Comparison of ENCODE assay signal across 8 mouse cellular contexts in the genomic region with DNA sequence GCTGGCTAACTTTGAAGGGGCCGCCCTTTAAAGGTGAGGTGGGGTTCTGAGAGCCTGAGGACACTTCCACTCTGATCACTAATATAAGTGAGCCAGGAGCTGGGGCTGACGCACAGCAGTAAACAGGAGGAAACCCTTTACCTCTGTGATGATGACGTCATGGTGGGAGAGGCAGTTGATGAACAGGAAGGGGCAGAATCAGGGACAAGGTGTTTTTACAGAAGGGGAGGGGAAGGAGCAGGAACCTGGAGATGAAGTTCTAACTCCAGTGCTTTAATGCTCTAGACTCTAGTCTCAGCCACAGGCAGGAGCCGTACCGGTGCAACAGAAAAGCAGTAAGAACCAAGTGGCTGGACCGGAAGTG. TPM values are rescaled to one million over a fixed set of nuclear protein-coding genes. Genes with fewer than 3 reads are reported as not detected.
DNase-seq lines count a peak whose midpoint lies in the region; ATAC-seq and TF ChIP-seq lines count a peak whose summit lies in the region.

No protein-coding gene starts in this region.

- peak; percentile 2; the same call in 1 of the 2 replicates for TF ChIP-seq POLR2A in lung, adult 2 months (IDR thresholded peaks at IDR 0.05; ENCODE audit: borderline replicate concordance, extremely low read depth, low read depth, low read length)
- no peak for TF ChIP-seq POLR2A in olfactory bulb, adult 2 months (IDR thresholded peaks at IDR 0.05; ENCODE audit: insufficient read depth, low read depth, low read length)

- peak overlapping the region; percentile 92 for H3K27ac ChIP-seq in hindbrain, embryonic 13.5 days
- 0 out of 2 replicates have a peak overlapping the region, but pooled peaks have one; percentile 57 for H3K27ac ChIP-seq in olfactory bulb, adult 2 months (ENCODE audit: insufficient read depth, low read depth, low read length)

- no peaks in the 10 kb centered on the region for H3K9me3 ChIP-seq in hindbrain, embryonic 13.5 days

- ATAC-seq in hindbrain, embryonic 13.5 days (ENCODE audit: low FRiP score) = peak; percentile 37

- no peak for TF ChIP-seq CTCF in lung, adult 2 months (IDR thresholded peaks at IDR 0.05; ENCODE audit: insufficient read depth, low read length)
- TF ChIP-seq CTCF in olfactory bulb, adult 2 months (IDR thresholded peaks at IDR 0.05; ENCODE audit: insufficient read depth, low read depth, low read length) = no peak

- peak overlapping the region; percentile 81 for H3K4me3 ChIP-seq in hindbrain, embryonic 13.5 days
- H3K4me3 ChIP-seq in lung, adult 2 months (replicated peaks; ENCODE audit: extremely low read depth, low read depth, low read length) = peak overlapping the region; percentile 94
- H3K4me3 ChIP-seq in olfactory bulb, adult 2 months (ENCODE audit: insufficient read depth, low read depth, low read length) = peak overlapping the region; percentile 73

- peak overlapping the region; percentile 86 for H3K9ac ChIP-seq in hindbrain, embryonic 13.5 days

- no peaks in the 10 kb centered on the region for H3K27me3 ChIP-seq in hindbrain, embryonic 13.5 days

- peaks cover 71% of the 10 kb centered on the region for H3K36me3 ChIP-seq in hindbrain, embryonic 13.5 days

- H3K4me1 ChIP-seq in hindbrain, embryonic 13.5 days (replicated peaks) = peaks cover 24% of the 10 kb centered on the region
- peaks cover 9% of the 10 kb centered on the region; the same call in 1 of the 2 replicates for H3K4me1 ChIP-seq in lung, adult 2 months (ENCODE audit: control insufficient read depth, insufficient read depth, low read length)
- peaks cover 8% of the 10 kb centered on the region for H3K4me1 ChIP-seq in olfactory bulb, adult 2 months (ENCODE audit: control insufficient read depth, insufficient read depth, low read length)

- 16% methylated on average over 6 of the region's 6 CpGs for WGBS in hindbrain, embryonic 13.5 days
- WGBS in lung, adult 2 months = 10% methylated on average over 6 of the region's 6 CpGs
- WGBS in olfactory bulb, adult 2 months = 12% methylated on average over 6 of the region's 6 CpGs

- peak; percentile 43 for DNase-seq in cerebellum, adult 8-10 months
- DNase-seq in cerebellum, postnatal 36 days = no peak
- DNase-seq in urinary bladder, postnatal 25 days (ENCODE audit: low spot score) = peak; percentile 23
- DNase-seq in urinary bladder, adult 2 months (ENCODE audit: low spot score) = no peak
- DNase-seq in lung, adult 2 months = no peak
- DNase-seq in spleen, postnatal 4 days (ENCODE audit: low spot score in 2 of 2) = no peak

- H3K4me2 ChIP-seq in hindbrain, embryonic 13.5 days = peak overlapping the region; percentile 88

RNA-seq across cellular contexts. Expression of a gene that starts 0.7 kb away (rescaled TPM):
- polyA plus RNA-seq in urinary bladder, adult 2 months (2012; rRNA removed) = 41.1 and 47.3 TPM in 2 replicates
- polyA plus RNA-seq in hindbrain, embryonic 13.5 days (2015; fragmentation: Nextera tagmentation; extraction: Ambion mirVana) = 50.7 and 57.6 TPM in 2 replicates
- 66.2 and 78.8 TPM in 2 replicates for polyA plus RNA-seq in lung, adult 2 months (2012; rRNA removed)
- polyA plus RNA-seq in olfactory bulb, adult 2 months (2012; ENCODE audit: insufficient read depth, insufficient read length, low replicate concordance, missing spikeins) = not detected in 2 replicates

RNA-seq across cellular contexts. Expression of a gene that starts 6.9 kb away (rescaled TPM):
- polyA plus RNA-seq in urinary bladder, adult 2 months (2012; rRNA removed) = 183 and 196 TPM in 2 replicates
- polyA plus RNA-seq in hindbrain, embryonic 13.5 days (2015; fragmentation: Nextera tagmentation; extraction: Ambion mirVana) = 263 and 280 TPM in 2 replicates
- polyA plus RNA-seq in lung, adult 2 months (2012; rRNA removed) = 116 and 149 TPM in 2 replicates
- not detected in 2 replicates for polyA plus RNA-seq in olfactory bulb, adult 2 months (2012; ENCODE audit: insufficient read depth, insufficient read length, low replicate concordance, missing spikeins)

RNA-seq across cellular contexts. Expression of a gene that starts 13.7 kb away (rescaled TPM):
- 33.1 and 35.3 TPM in 2 replicates for polyA plus RNA-seq in urinary bladder, adult 2 months (2012; rRNA removed)
- polyA plus RNA-seq in hindbrain, embryonic 13.5 days (2015; fragmentation: Nextera tagmentation; extraction: Ambion mirVana) = 21.2 and 24.0 TPM in 2 replicates
- polyA plus RNA-seq in lung, adult 2 months (2012; rRNA removed) = 37.6 and 63.7 TPM in 2 replicates
- not detected in 2 replicates for polyA plus RNA-seq in olfactory bulb, adult 2 months (2012; ENCODE audit: insufficient read depth, insufficient read length, low replicate concordance, missing spikeins)

RNA-seq across cellular contexts. Expression of a gene that starts 19.6 kb away (rescaled TPM):
- 8.6 and 9.2 TPM in 2 replicates for polyA plus RNA-seq in urinary bladder, adult 2 months (2012; rRNA removed)
- polyA plus RNA-seq in hindbrain, embryonic 13.5 days (2015; fragmentation: Nextera tagmentation; extraction: Ambion mirVana) = 38.5 and 39.1 TPM in 2 replicates
- polyA plus RNA-seq in lung, adult 2 months (2012; rRNA removed) = 21.2 and 24.0 TPM in 2 replicates
- polyA plus RNA-seq in olfactory bulb, adult 2 months (2012; ENCODE audit: insufficient read depth, insufficient read length, low replicate concordance, missing spikeins) = 65.7 TPM in 1 of 2 replicates, not detected in the other

Comparison
In these comparisons a context has a peak if more than half of its experiments do, and no peak if none do; other contexts are left out.
1. DNase-seq: peak in cerebellum, adult 8-10 months (single experiment) and urinary bladder, postnatal 25 days (single experiment); none in cerebellum, postnatal 36 days (0 of 2), urinary bladder, adult 2 months (single experiment), lung, adult 2 months (single experiment) and spleen, postnatal 4 days (0 of 2).
2. RNA of a gene that starts 6.9 kb away (polyA plus RNA-seq): 263 to 280 TPM in hindbrain, embryonic 13.5 days, 183 to 196 TPM in urinary bladder, adult 2 months and 116 to 149 TPM in lung, adult 2 months; not detected in olfactory bulb, adult 2 months; every median in the first group is over 100 times any median in the second.
3. RNA of a gene that starts 13.7 kb away (polyA plus RNA-seq): 37.6 to 63.7 TPM in lung, adult 2 months, 33.1 to 35.3 TPM in urinary bladder, adult 2 months and 21.2 to 24.0 TPM in hindbrain, embryonic 13.5 days; not detected in olfactory bulb, adult 2 months; every median in the first group is over 10 times any median in the second.
4. Peak in every context shown above with its lines, with median percentiles within 50 percentile points of each other: H3K4me3 ChIP-seq.